Mouse (Mus musculus): ENCODE measurements around the gene Bdnf. TPM values are rescaled to one million over a fixed set of nuclear protein-coding genes. Genes with fewer than 3 reads are reported as not detected.

Bdnf gene
- polyA plus RNA-seq, 1 experiment from 2014 or later = 3.2 TPM

GRCm38 (mm10) chr2:109688661-109689060 lies 14.2 kb downstream of the Bdnf start:
- ATAC-seq (ENCODE audit: low FRiP score, low read depth) = no peak
- 78% methylated on average over 1 of the region's 1 CpGs for WGBS
- Histone ChIP-seq H3K4me3 (no peak overlapping the region), H3K9ac (no peak overlapping the region), H3K27me3 (peaks cover 17% of the 10 kb centered on the region; the same call in 1 of the 2 replicates), H3K27ac (no peak overlapping the region), H3K4me1 (peaks cover 12% of the 10 kb centered on the region), H3K36me3 (no peaks in the 10 kb centered on the region), H3K9me3 (no peaks in the 10 kb centered on the region), H3K4me2 (replicated peaks) (no peak overlapping the region)

- no peaks in the 10 kb centered on the region for H3K9me3 ChIP-seq
- no peaks in the 10 kb centered on the region for H3K36me3 ChIP-seq
- no peak overlapping the region for H3K27ac ChIP-seq
- H3K4me3 ChIP-seq = peak overlapping the region; percentile 65
- H3K9ac ChIP-seq = peak overlapping the region; percentile 73
- ATAC-seq (ENCODE audit: low FRiP score, low read depth) = no peak
- peaks cover 37% of the 10 kb centered on the region for H3K4me1 ChIP-seq
- H3K4me2 ChIP-seq (replicated peaks) = peak overlapping the region; percentile 94
- H3K27me3 ChIP-seq = peaks cover 27% of the 10 kb centered on the region
- 4% methylated on average over 34 of the region's 34 CpGs for WGBS
Measured at GRCm38 (mm10) chr2:109692266-109693177, 18.0 kb downstream of the Bdnf start.

- Histone ChIP-seq H3K4me2 (replicated peaks) (peak overlapping the region; percentile 94), H3K9me3 (no peaks in the 10 kb centered on the region), H3K36me3 (no peaks in the 10 kb centered on the region), H3K9ac (peak overlapping the region; percentile 73), H3K27ac (no peak overlapping the region), H3K4me3 (peak overlapping the region; percentile 65), H3K4me1 (peaks cover 40% of the 10 kb centered on the region), H3K27me3 (peaks cover 27% of the 10 kb centered on the region)
- WGBS = under 1% methylated on average over 67 of the region's 67 CpGs
- peak; percentile 69 for ATAC-seq (ENCODE audit: low FRiP score, low read depth)
Measured at GRCm38 (mm10) chr2:109693178-109694115, 18.9 kb downstream of the Bdnf start.

GRCm38 (mm10) chr2:109694116-109694837 lies 19.8 kb downstream of the Bdnf start:
- H3K4me2 ChIP-seq (replicated peaks) = peak overlapping the region; percentile 94
- H3K4me3 ChIP-seq = peak overlapping the region; percentile 65
- peaks cover 27% of the 10 kb centered on the region for H3K27me3 ChIP-seq
- under 1% methylated on average over 26 of the region's 26 CpGs for WGBS
- H3K36me3 ChIP-seq = no peaks in the 10 kb centered on the region
- ATAC-seq (ENCODE audit: low FRiP score, low read depth) = peak; percentile 34; the same call in 1 of the 2 replicates
- peak overlapping the region; percentile 73 for H3K9ac ChIP-seq
- no peaks in the 10 kb centered on the region for H3K9me3 ChIP-seq
- H3K4me1 ChIP-seq = peaks cover 40% of the 10 kb centered on the region
- no peak overlapping the region for H3K27ac ChIP-seq

- WGBS = 1% methylated on average over 12 of the region's 12 CpGs
- peak overlapping the region; percentile 94 for H3K4me2 ChIP-seq (replicated peaks)
- peak overlapping the region; percentile 65 for H3K4me3 ChIP-seq
- H3K27me3 ChIP-seq = peaks cover 27% of the 10 kb centered on the region
- peak; percentile 77 for ATAC-seq (ENCODE audit: low FRiP score, low read depth)
- no peak overlapping the region for H3K27ac ChIP-seq
- 0 out of 2 replicates have a peak overlapping the region, but pooled peaks have one; percentile 48 for H3K9ac ChIP-seq
- no peaks in the 10 kb centered on the region for H3K9me3 ChIP-seq
- no peaks in the 10 kb centered on the region for H3K36me3 ChIP-seq
- H3K4me1 ChIP-seq = peaks cover 40% of the 10 kb centered on the region
Measured at GRCm38 (mm10) chr2:109694838-109695225, 20.3 kb downstream of the Bdnf start.

- peaks cover 25% of the 10 kb centered on the region for H3K27me3 ChIP-seq
- peaks cover 37% of the 10 kb centered on the region for H3K4me1 ChIP-seq
- H3K36me3 ChIP-seq = no peaks in the 10 kb centered on the region
- H3K9ac ChIP-seq = no peak overlapping the region
- H3K4me3 ChIP-seq = no peak overlapping the region
- ATAC-seq (ENCODE audit: low FRiP score, low read depth) = no peak
- H3K27ac ChIP-seq = no peak overlapping the region
- 4% methylated on average over 4 of the region's 4 CpGs for WGBS
- H3K9me3 ChIP-seq = no peaks in the 10 kb centered on the region
- peak overlapping the region; percentile 5 for H3K4me2 ChIP-seq (replicated peaks)
Measured at GRCm38 (mm10) chr2:109697151-109697550, 22.7 kb downstream of the Bdnf start.

- no peaks in the 10 kb centered on the region for H3K36me3 ChIP-seq
- no peak overlapping the region for H3K9ac ChIP-seq
- no peaks in the 10 kb centered on the region for H3K27me3 ChIP-seq
- no peak overlapping the region for H3K4me2 ChIP-seq (replicated peaks)
- H3K4me3 ChIP-seq = no peak overlapping the region
- WGBS = 52% methylated on average over 5 of the region's 5 CpGs
- no peak overlapping the region for H3K27ac ChIP-seq
- H3K4me1 ChIP-seq = peaks cover 18% of the 10 kb centered on the region
- no peaks in the 10 kb centered on the region for H3K9me3 ChIP-seq
- no peak for ATAC-seq (ENCODE audit: low FRiP score, low read depth)
Measured at GRCm38 (mm10) chr2:109700291-109700690, 25.8 kb downstream of the Bdnf start.

- Histone ChIP-seq H3K4me3 (no peak overlapping the region), H3K4me1 (no peaks in the 10 kb centered on the region), H3K9ac (no peak overlapping the region), H3K4me2 (replicated peaks) (no peak overlapping the region), H3K9me3 (no peaks in the 10 kb centered on the region), H3K27me3 (no peaks in the 10 kb centered on the region), H3K36me3 (no peaks in the 10 kb centered on the region), H3K27ac (no peak overlapping the region)
- 80% methylated on average over 4 of the region's 4 CpGs for WGBS
- peak; percentile 11; the same call in 1 of the 2 replicates for ATAC-seq (ENCODE audit: low FRiP score, low read depth)
Measured at GRCm38 (mm10) chr2:109703588-109703987, 29.1 kb downstream of the Bdnf start.

GRCm38 (mm10) chr2:109704053-109704452 lies 29.6 kb downstream of the Bdnf start:
- no peaks in the 10 kb centered on the region for H3K27me3 ChIP-seq
- no peak overlapping the region for H3K4me2 ChIP-seq (replicated peaks)
- H3K9ac ChIP-seq = no peak overlapping the region
- H3K27ac ChIP-seq = no peak overlapping the region
- H3K9me3 ChIP-seq = no peaks in the 10 kb centered on the region
- H3K4me3 ChIP-seq = no peak overlapping the region
- H3K4me1 ChIP-seq = no peaks in the 10 kb centered on the region
- peak; percentile 36; the same call in 1 of the 2 replicates for ATAC-seq (ENCODE audit: low FRiP score, low read depth)
- no peaks in the 10 kb centered on the region for H3K36me3 ChIP-seq
- 43% methylated on average over 5 of the region's 5 CpGs for WGBS

- no peak for ATAC-seq (ENCODE audit: low FRiP score, low read depth)
- Histone ChIP-seq H3K4me2 (replicated peaks) (no peak overlapping the region), H3K4me1 (no peaks in the 10 kb centered on the region), H3K4me3 (no peak overlapping the region), H3K9me3 (no peaks in the 10 kb centered on the region), H3K9ac (no peak overlapping the region), H3K27me3 (no peaks in the 10 kb centered on the region), H3K27ac (no peak overlapping the region), H3K36me3 (no peaks in the 10 kb centered on the region)
- WGBS = 80% methylated on average over 8 of the region's 8 CpGs
Measured at GRCm38 (mm10) chr2:109706524-109706923, 32.0 kb downstream of the Bdnf start.

- Histone ChIP-seq H3K9me3 (no peaks in the 10 kb centered on the region), H3K4me3 (no peak overlapping the region), H3K9ac (no peak overlapping the region), H3K4me2 (replicated peaks) (no peak overlapping the region), H3K27ac (no peak overlapping the region), H3K27me3 (no peaks in the 10 kb centered on the region), H3K4me1 (no peaks in the 10 kb centered on the region), H3K36me3 (no peaks in the 10 kb centered on the region)
- ATAC-seq (ENCODE audit: low FRiP score, low read depth) = no peak
- 82% methylated on average over 7 of the region's 7 CpGs for WGBS
Measured at GRCm38 (mm10) chr2:109709346-109709745, 34.8 kb downstream of the Bdnf start.
